Mouse (Mus musculus): ENCODE measurements at regions not wholly inside any gene's neighbourhood (a gene's known extent, or its start where the extent isn't known, plus 50 kb on each side); places are given as distances from the start of the nearest gene placed in this dataset.

- TF ChIP-seq POLR2A (IDR thresholded peaks at IDR 0.05; ENCODE audit: insufficient read depth, low read depth, low read length) (no peak), CTCF (IDR thresholded peaks at IDR 0.05) (no peak)
Observed at GRCm38 (mm10) chr12:63503774-63504173, 970.7 kb downstream of the Fscb start.

Data from heart, adult 2 months (tissue).